Mouse (Mus musculus) lung, postnatal 0 days (tissue): ENCODE data around the gene Atp6v0e2.

Experiments used
- CTCF ChIP-seq: IDR thresholded peaks from 2 replicates; pipeline ENCODE4 v1.5.1; 2016; ENCODE audit warnings: antibody characterized with exemption, mild to moderate bottlenecking
- EP300 ChIP-seq: IDR thresholded peaks from 2 replicates; pipeline ENCODE4 v1.6.1; 2016; ENCODE audit warnings: antibody characterized with exemption, mild to moderate bottlenecking, control low read depth

GRCm38 (mm10) chr6:48555104-48555890, 17.9 kb downstream of the Atp6v0e2 start:
- TF ChIP-seq CTCF (no peak), EP300 (no peak)
